Mouse (Mus musculus) gastrocnemius, postnatal 4 days (tissue): ENCODE measurements around the gene Exosc6. TPM values are rescaled to one million over a fixed set of nuclear protein-coding genes. Genes with fewer than 3 reads are reported as not detected.

Source experiments
- microRNA-seq: library from miRNA; unstranded; fragments of <30 nt; microRNA quantifications from one replicate; pipeline ENCODE4 v1.2.0, GENCODE M21; 2021
- total RNA-seq, 2 experiments: library from RNA; stranded (reverse); gene quantifications; 2 replicates each; pipeline ENCODE4 v1.2.3; 2021

Gene Exosc6
- total RNA-seq, 2 experiments from 2014 or later, result not detected

Small RNA genes within 50 kb of the gene (microRNA-seq; reads per million reads assigned to microRNA genes)
- not detected for gene Gm24103
- not detected for gene Mir3473d

Other genes with a start within 250 kb of the Exosc6 start
- 10 to 100 TPM; 59.5 to 66.6 TPM for gene Cog4, start 209.7 kb upstream of the Exosc6 start, total RNA-seq
- 10 to 100 TPM; 56.3 to 63.0 TPM for gene Sf3b3, start 209.6 kb upstream of the Exosc6 start, total RNA-seq
- gene Fuk, start 153.9 kb upstream of the Exosc6 start, total RNA-seq, result 1 to 10 TPM; 5.9 to 6.5 TPM
- gene St3gal2, start 136.4 kb upstream of the Exosc6 start, total RNA-seq, result 10 to 100 TPM; 44.0 to 44.9 TPM
- 10 to 100 TPM; 50.6 to 56.3 TPM for gene Ddx19a, start 58.5 kb upstream of the Exosc6 start, total RNA-seq
- 10 to 100 TPM; 10.2 to 10.7 TPM for gene Ddx19b, start 24.6 kb upstream of the Exosc6 start, total RNA-seq
- gene Aars, start 23.2 kb upstream of the Exosc6 start, total RNA-seq, result 10 to 100 TPM; 47.1 to 52.3 TPM
- 1 to 10 TPM; 1.4 to 2.4 TPM for gene Clec18a, start 36.1 kb downstream of the Exosc6 start, total RNA-seq
- gene Pdpr, start 38.3 kb downstream of the Exosc6 start, total RNA-seq, result 10 to 100 TPM; 43.0 to 49.6 TPM
- 10 to 100 TPM; 90.1 to 92.8 TPM for gene Glg1, start 202.9 kb downstream of the Exosc6 start, total RNA-seq
- 10 to 100 TPM; 18.6 to 18.7 TPM for gene Rfwd3, start 243.9 kb downstream of the Exosc6 start, total RNA-seq